Mouse (Mus musculus): ENCODE results near the gene Dph5.

DNA sequence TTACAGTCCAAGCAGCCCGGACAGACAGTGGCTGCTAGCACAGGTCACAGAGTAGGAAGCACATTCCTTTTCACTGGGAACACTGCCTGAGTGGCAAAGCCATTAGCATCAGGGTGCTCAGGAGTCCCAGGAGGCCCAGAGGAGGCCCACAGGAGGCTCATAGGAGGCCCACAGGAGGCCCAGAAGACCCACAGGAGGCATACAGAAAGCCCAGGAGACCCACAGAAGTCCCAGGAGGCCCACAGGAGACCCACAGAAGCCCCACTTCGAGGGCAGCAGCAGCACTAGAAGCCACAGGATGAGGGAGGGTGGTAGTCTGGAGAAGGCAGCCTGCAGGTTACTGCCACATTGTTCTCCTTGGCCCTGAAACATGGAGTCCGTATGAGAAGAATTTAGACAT is 65.5 kb downstream of the Dph5 start:
- TF ChIP-seq POLR2A (IDR thresholded peaks at IDR 0.05; ENCODE audit: borderline replicate concordance, extremely low read depth, insufficient read depth, insufficient read length, poor library complexity, severe bottlenecking) (no peak), CTCF (IDR thresholded peaks at IDR 0.05; ENCODE audit: borderline replicate concordance, extremely low read depth, insufficient read depth, insufficient read length) (no peak)

All from brain, embryonic 14.5 days (tissue).